Mouse (Mus musculus) cerebellum, adult 2 months (tissue): ENCODE data around the gene Il27ra.

ENCODE experiments used
- CTCF ChIP-seq: fragments of 200-500 bp; IDR thresholded peaks from 2 replicates; pipeline ENCODE4 v1.5.1; 2011; ENCODE audit warnings: low read depth, mild to moderate bottlenecking, control low read depth, low read length, moderate library complexity, borderline replicate concordance; ENCODE audit not compliant: insufficient read depth
- POLR2A ChIP-seq: fragments of 200-500 bp; IDR thresholded peaks from 2 replicates; pipeline ENCODE4 v1.6.1; 2011; ENCODE audit warnings: low read length, control low read depth, borderline replicate concordance; ENCODE audit not compliant: insufficient read depth

DNA sequence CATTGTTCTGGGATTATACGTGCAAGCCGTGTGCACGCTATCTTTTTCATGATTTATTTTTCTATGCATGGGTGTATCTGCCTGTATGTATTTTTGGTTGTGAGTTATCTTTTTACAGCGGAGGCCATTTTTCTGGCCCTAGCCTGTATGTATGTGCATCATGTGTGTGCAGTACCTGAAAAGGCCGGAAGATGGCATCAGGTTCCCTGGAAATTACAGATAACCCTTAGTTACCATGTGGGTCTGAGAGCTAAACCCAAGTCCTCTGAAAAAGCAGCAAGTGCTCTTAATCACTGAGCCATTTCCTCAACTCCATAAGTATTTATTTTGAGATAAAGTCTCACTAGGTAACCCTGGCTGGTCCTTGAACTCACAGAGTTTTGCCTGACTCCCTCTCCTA, 10.8 kb upstream of the Il27ra start:
- TF ChIP-seq POLR2A (no peak), CTCF (no peak)
